Mouse (Mus musculus): ENCODE data around the gene Tecpr2. TPM values are rescaled to one million over a fixed set of nuclear protein-coding genes. Genes with fewer than 3 reads are reported as not detected.
A peak's percentile ranks its signal among the peaks of the same experiment; 100 is the strongest.

Gene Tecpr2
- polyA plus RNA-seq, 1 experiment: 4.2 TPM

DNA sequence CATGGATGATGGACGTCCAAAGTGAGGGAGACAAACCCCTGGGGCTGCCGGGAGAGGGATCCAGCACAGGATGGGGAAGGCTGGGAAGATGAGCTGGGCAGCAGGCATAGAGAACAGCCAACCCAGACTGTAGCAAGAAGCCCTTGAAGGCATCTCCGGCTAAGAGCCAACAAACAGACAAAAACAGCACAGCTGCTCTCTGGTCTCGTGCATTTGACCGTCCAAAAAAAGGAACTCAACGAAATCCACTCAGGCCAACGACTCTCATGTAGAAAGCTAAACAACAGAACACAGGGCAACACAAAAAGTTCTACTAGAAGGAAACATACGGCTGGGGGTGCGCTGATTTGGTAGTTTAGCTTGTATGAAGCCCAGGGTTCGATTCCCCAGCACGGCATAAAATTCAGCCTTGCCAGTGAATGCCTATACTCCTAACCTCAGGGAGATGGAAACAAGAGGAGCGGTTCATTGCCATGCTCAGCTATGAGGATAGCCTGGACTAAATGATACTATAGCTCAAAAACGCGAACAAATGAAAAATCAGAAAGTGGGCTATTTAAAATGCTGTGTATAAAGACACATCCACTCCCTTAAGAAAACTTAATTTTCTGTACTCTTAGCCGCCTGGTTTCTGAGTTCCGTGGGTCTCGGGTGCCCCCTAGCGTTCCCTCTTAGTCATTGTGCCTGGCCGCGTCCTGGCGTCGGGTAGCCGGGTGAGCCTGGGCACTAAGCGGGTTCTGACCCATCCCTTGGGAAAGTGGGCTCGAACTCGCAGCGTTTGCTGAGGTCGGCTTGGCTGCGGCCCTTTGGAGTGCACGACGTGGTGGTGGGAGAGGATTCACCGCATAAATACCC is 45.6 kb upstream of the Tecpr2 start:
- Histone ChIP-seq H3K36me3 (ENCODE audit: control insufficient read depth, insufficient read depth) (no peaks in the 10 kb centered on the region), H3K27me3 (ENCODE audit: control insufficient read depth, insufficient read depth, insufficient read length) (no peaks in the 10 kb centered on the region), H3K79me2 (ENCODE audit: control insufficient read depth, insufficient read depth) (no peaks in the 10 kb centered on the region), H3ac (ENCODE audit: control insufficient read depth, insufficient read length) (no peak overlapping the region), H3K4me2 (ENCODE audit: low read depth) (peak overlapping the region; percentile 100), H3K4me3 (peak overlapping the region; percentile 40)
- no peak for TF ChIP-seq POLR2A (IDR thresholded peaks at IDR 0.05; ENCODE audit: insufficient read length, low read depth)
- no peak for TF ChIP-seq E2F4 (IDR thresholded peaks at IDR 0.05; ENCODE audit: insufficient read depth)
- TF ChIP-seq REST (IDR thresholded peaks at IDR 0.05; ENCODE audit: insufficient read depth, insufficient read length): no peak
- no peak for TF ChIP-seq POLR2AphosphoS2 (IDR thresholded peaks at IDR 0.05; ENCODE audit: insufficient read length, low read depth)
- TF ChIP-seq TCF3 (IDR thresholded peaks at IDR 0.05; ENCODE audit: insufficient read length, low read depth): no peak
- no peak for TF ChIP-seq MYOG (IDR thresholded peaks at IDR 0.05; ENCODE audit: control insufficient read depth in 1 of 3, insufficient read depth in 1 of 3, insufficient read length in 2 of 3, low read depth in 2 of 3)
- TF ChIP-seq USF1 (IDR thresholded peaks at IDR 0.05; ENCODE audit: low read depth): no peak

GRCm38 (mm10) chr12:110844227-110845130 is 44.6 kb upstream of the Tecpr2 start:
- no peak overlapping the region for H3ac ChIP-seq (ENCODE audit: control insufficient read depth, insufficient read length)
- peak overlapping the region; percentile 40 for H3K4me3 ChIP-seq
- peak overlapping the region; percentile 100 for H3K4me2 ChIP-seq (ENCODE audit: low read depth)
- no peaks in the 10 kb centered on the region for H3K36me3 ChIP-seq (ENCODE audit: control insufficient read depth, insufficient read depth)
- H3K79me2 ChIP-seq (ENCODE audit: control insufficient read depth, insufficient read depth): no peaks in the 10 kb centered on the region
- TF ChIP-seq E2F4 (IDR thresholded peaks at IDR 0.05; ENCODE audit: insufficient read depth): no peak
- peak in 1 of 3 experiments; percentile 57 for TF ChIP-seq MYOG (IDR thresholded peaks at IDR 0.05; ENCODE audit: control insufficient read depth in 1 of 3, insufficient read depth in 1 of 3, insufficient read length in 2 of 3, low read depth in 2 of 3)
- TF ChIP-seq MYOD1 (IDR thresholded peaks at IDR 0.05; ENCODE audit: control insufficient read depth in 1 of 3, insufficient read length in 2 of 3, low read depth in 2 of 3): peak in 2 of 3 experiments; percentile 35 to 68
- no peaks in the 10 kb centered on the region for H3K27me3 ChIP-seq (ENCODE audit: control insufficient read depth, insufficient read depth, insufficient read length)

DNA sequence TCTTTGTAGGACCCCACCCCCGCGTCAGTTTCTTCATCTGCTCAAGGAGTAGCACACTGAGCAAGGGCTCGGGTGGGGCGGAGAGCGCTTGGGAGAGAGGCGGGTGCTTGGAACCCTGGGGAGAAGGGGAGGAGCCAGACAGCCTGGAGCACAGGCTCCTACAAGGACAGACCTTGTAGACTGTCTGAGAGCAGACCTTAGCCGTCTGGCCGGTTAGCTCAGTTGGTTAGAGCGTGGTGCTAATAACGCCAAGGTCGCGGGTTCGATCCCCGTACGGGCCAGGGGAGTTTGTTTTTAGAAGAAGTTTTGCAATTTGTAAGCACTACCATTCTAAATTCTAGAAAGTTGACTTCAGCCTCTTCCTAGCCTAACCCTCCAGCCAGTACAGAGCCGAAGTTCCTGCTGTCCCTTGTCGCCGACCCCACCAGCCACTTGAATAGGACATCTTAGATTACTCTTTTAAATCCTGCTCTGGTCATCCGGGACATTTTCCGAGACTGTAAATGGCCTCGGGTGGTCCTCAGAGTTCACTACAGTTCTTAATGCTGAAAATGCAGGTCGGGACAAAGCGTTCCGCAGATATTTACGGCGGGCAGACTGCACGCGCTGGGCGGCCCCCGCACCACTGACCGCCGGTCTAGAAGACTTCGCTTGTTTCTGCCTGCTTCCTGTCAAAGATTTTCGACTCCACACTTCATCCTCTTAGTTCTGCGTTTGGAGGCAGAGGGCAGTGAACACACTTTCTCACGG is 43.8 kb upstream of the Tecpr2 start:
- peak overlapping the region; percentile 100 for H3K4me2 ChIP-seq (ENCODE audit: low read depth)
- TF ChIP-seq POLR2A (IDR thresholded peaks at IDR 0.05; ENCODE audit: insufficient read length, low read depth) (peak; percentile 22), REST (IDR thresholded peaks at IDR 0.05; ENCODE audit: insufficient read depth, insufficient read length) (no peak)
- no peaks in the 10 kb centered on the region for H3K79me2 ChIP-seq (ENCODE audit: control insufficient read depth, insufficient read depth)
- H3K4me3 ChIP-seq: peak overlapping the region; percentile 40
- H3K27me3 ChIP-seq (ENCODE audit: control insufficient read depth, insufficient read depth, insufficient read length): no peaks in the 10 kb centered on the region
- no peaks in the 10 kb centered on the region for H3K36me3 ChIP-seq (ENCODE audit: control insufficient read depth, insufficient read depth)
- H3ac ChIP-seq (ENCODE audit: control insufficient read depth, insufficient read length): no peak overlapping the region

- no peaks in the 10 kb centered on the region for H3K36me3 ChIP-seq (ENCODE audit: control insufficient read depth, insufficient read depth)
- no peaks in the 10 kb centered on the region for H3K27me3 ChIP-seq (ENCODE audit: control insufficient read depth, insufficient read depth, insufficient read length)
- TF ChIP-seq REST (IDR thresholded peaks at IDR 0.05; ENCODE audit: insufficient read depth, insufficient read length) (no peak), E2F4 (IDR thresholded peaks at IDR 0.05; ENCODE audit: insufficient read depth) (no peak), USF1 (IDR thresholded peaks at IDR 0.05; ENCODE audit: low read depth) (no peak), SRF (IDR thresholded peaks at IDR 0.05; ENCODE audit: control insufficient read depth, insufficient read length, low read depth) (no peak), TCF3 (IDR thresholded peaks at IDR 0.05; ENCODE audit: insufficient read length, low read depth) (no peak), TCF12 (IDR thresholded peaks at IDR 0.05; ENCODE audit: insufficient read depth, poor library complexity, severe bottlenecking) (no peak), MYOD1 (IDR thresholded peaks at IDR 0.05; ENCODE audit: control insufficient read depth in 1 of 3, insufficient read length in 2 of 3, low read depth in 2 of 3) (peak in 1 of 3 experiments; percentile 23), CEBPB (IDR thresholded peaks at IDR 0.05; ENCODE audit: insufficient read depth, poor library complexity, severe bottlenecking) (no peak), POLR2AphosphoS2 (IDR thresholded peaks at IDR 0.05; ENCODE audit: insufficient read length, low read depth) (no peak), MYOG (IDR thresholded peaks at IDR 0.05; ENCODE audit: control insufficient read depth in 1 of 3, insufficient read depth in 1 of 3, insufficient read length in 2 of 3, low read depth in 2 of 3) (peak in 1 of 3 experiments; percentile 1), MAX (IDR thresholded peaks at IDR 0.05; ENCODE audit: low read depth) (no peak)
- no peaks in the 10 kb centered on the region for H3K79me2 ChIP-seq (ENCODE audit: control insufficient read depth, insufficient read depth)
- no peak overlapping the region for H3ac ChIP-seq (ENCODE audit: control insufficient read depth, insufficient read length)
- H3K4me2 ChIP-seq (ENCODE audit: low read depth): peak overlapping the region; percentile 88
- H3K4me3 ChIP-seq: peak overlapping the region; percentile 40
These were observed 42.8 kb upstream of the Tecpr2 start for GRCm38 (mm10) chr12:110846191-110846765.
